Mouse (Mus musculus): ENCODE results near the gene Olfr981.
"Not testable (repeated sequence)": the region's sequence is repeated elsewhere in the genome, so short reads cannot be mapped to it uniquely, and the experiment has no call there.

The Olfr981 gene

GRCm38 (mm10) chr9:40021164-40021563 is at the start of gene Olfr981:
TSS of gene Olfr981 (plus strand) at chr9:40021464.
- no peak for DNase-seq (ENCODE audit: low spot score in 2 of 2)

GRCm38 (mm10) chr9:39976581-39977145 is 44.6 kb upstream of the Olfr981 start:
- not testable (repeated sequence) for DNase-seq (ENCODE audit: low spot score in 2 of 2)

GRCm38 (mm10) chr9:39991813-39992212 is 29.5 kb upstream of the Olfr981 start, which contains the start of gene Olfr978:
TSS of gene Olfr978 (plus strand) at chr9:39992113.
- no peak for DNase-seq (ENCODE audit: low spot score in 2 of 2)

- no peak for DNase-seq (ENCODE audit: low spot score in 2 of 2)
Observed at GRCm38 (mm10) chr9:40003365-40003764, 17.9 kb upstream of the Olfr981 start, which contains the start of gene Olfr979. TSS of gene Olfr979 (minus strand) at chr9:40003465.

GRCm38 (mm10) chr9:40009482-40009881 is 11.8 kb upstream of the Olfr981 start, which contains the start of gene Olfr980:
TSS of gene Olfr980 (minus strand) at chr9:40009582.
- DNase-seq (ENCODE audit: low spot score in 2 of 2) = no peak

- DNase-seq (ENCODE audit: low spot score in 2 of 2) = no peak
Observed at GRCm38 (mm10) chr9:40050138-40050537, 28.9 kb downstream of the Olfr981 start.

GRCm38 (mm10) chr9:40073529-40073928 is 52.3 kb downstream of the Olfr981 start, which contains the start of gene Olfr982:
TSS of gene Olfr982 (plus strand) at chr9:40073829.
- no peak for DNase-seq (ENCODE audit: low spot score in 2 of 2)

Data from spleen, postnatal 14 days (tissue).